Mouse (Mus musculus): Measurements from ENCODE around the gene Pir.

The Pir gene

GRCm38 (mm10) chrX:164269285-164269761 lies at the start of gene Pir:
Gene Pir, plus strand, starts transcription at chrX:164269371.
- DNase-seq (ENCODE audit: low read depth, low spot score), result peak; percentile 51

DNA sequence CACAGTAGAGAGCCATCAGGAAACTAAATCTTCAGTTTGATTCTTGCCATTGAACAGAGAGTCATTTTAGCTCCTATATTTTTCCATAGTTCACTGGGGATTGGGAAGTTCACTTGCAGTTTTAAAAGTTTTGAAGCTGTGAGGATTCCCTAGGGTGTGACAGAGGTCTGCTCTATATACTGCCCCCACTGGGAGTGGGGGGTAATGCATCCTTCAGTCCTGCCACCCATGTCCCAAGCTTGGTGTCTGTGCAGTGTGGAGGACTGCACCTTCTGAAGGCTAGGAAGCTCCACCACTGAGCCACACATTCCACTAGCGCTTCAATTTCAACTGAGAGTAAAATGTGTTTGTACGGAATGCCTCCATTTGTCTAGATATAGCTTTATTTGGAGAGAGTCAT lies 47.2 kb upstream of the Pir start:
- no peak for DNase-seq (ENCODE audit: low read depth, low spot score)

DNA sequence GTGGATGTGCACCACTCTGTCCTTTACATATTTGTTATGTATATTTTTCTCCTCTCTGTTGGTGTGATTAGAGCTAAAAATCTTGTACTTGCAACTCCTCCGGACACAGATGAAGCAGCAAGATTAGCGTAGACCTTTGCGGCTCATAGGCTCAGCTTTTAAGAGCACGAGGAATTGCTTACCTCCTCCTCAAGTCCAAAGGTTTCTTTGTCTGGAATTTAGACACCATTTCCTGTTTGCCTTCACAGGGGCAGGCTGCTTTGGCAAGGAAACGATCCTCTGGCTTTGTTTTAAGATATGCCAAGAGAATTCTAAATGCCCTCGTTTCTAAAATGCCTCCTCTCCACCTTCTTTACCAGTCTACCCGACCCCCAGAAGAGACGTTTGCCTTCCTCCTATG lies 35.8 kb upstream of the Pir start:
- DNase-seq (ENCODE audit: low read depth, low spot score), result no peak

GRCm38 (mm10) chrX:164245714-164246113 lies 23.5 kb upstream of the Pir start:
- DNase-seq (ENCODE audit: low read depth, low spot score), result peak; percentile 13

GRCm38 (mm10) chrX:164246722-164247121 lies 22.4 kb upstream of the Pir start:
- DNase-seq (ENCODE audit: low read depth, low spot score), result peak; percentile 23

DNA sequence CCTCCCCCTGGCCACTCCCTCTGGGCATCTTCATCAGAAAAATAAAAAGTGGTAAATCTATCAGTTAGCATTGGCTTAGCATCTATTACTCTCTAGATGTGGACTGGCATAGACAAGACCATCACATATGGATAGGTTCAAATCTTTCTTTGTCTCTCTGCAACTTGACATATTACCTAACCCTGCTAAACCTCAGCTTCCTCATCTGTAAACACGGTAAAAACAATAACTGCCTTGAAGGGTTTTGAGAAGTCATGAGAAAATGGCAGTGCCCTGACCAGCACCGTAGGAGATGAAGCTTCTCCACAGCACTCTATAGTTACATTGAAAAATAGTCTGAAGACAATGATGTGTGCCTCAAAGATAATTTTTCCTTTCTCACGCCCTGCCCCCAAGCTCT lies 12.6 kb upstream of the Pir start:
- no peak for DNase-seq (ENCODE audit: low read depth, low spot score)

GRCm38 (mm10) chrX:164258057-164258456 lies 11.1 kb upstream of the Pir start, which contains the start of gene Bmx:
Gene Bmx, minus strand, starts transcription at chrX:164258193.
- DNase-seq (ENCODE audit: low read depth, low spot score), result peak; percentile 36

DNA sequence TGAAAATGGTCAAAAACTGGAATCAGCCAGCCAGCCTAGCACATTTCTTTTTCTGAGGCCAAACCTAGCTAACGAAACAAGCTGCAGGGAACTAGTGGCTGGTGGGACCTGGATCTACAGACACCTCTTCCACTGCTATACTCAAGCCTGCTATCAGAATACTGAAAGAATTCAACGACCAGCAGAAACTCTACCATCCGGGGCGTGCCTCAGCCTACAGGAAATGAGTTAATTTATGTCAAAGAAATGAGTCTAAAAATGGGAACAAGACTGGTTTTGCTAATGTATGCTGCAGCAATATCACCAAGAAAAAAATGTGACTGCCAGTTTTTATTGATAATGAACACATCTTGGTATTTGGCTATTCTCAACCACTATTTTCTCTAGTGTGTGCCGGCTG lies 10.5 kb upstream of the Pir start:
- DNase-seq (ENCODE audit: low read depth, low spot score), result no peak

DNA sequence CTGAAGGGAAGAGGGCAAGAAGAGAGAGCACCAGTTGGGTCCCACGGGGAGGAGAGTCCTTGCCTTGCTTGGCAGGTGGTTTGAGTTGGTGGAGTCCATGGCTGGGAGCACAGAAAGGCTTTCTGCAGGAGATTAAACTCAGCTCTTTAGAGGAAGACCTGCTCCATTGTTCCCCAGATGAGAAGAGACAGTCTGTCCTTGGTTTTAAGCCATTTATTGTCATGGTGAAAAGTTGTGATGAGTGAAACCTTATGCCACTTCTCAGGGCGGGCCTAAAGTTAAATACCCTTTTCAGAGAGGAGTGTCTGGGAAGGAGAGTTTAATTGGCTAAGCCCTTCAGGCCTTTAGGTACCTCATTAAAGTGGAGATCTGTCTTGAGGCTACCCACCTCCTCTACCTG lies 6.9 kb upstream of the Pir start:
- no peak for DNase-seq (ENCODE audit: low read depth, low spot score)

DNA sequence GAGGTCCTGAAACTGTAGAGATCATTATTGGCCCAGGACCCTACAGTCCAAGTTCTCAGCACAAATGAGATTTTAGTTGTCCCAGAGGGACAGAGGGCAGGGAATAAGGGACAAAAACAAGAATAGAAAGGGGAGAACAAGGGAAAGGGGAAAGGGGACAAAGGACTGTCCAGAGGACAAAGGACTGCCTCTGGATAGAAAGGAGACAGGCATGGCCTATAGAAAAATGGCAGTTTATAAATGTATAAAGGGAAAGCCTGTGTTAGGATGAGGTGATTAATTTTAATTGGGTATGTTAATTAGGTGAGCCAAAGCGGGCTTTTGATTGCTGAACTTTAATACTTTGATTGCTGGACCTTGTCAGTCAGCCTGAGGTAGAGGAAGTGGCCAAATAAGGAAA lies 4.3 kb upstream of the Pir start:
- DNase-seq (ENCODE audit: low read depth, low spot score), result no peak

DNA sequence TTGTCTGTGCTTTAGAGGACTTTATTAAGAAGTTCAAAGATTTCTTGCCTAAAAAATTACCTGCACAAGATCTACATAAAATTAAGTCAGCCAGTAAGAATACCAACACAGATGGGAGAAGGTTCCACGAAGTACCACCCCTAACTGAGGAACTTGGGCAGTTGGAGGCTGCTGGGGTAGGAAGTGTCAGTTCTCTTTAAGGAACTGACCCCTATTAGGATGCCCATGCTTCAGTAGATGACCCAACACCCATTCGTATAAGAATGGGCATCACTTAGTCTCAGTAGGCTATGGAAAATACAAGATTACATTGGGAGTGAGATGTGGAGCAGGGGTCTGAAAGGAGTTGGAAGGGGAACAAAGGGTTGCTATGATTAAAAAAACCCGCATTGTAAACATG lies 1.4 kb downstream of the Pir start:
- DNase-seq (ENCODE audit: low read depth, low spot score), result no peak

DNA sequence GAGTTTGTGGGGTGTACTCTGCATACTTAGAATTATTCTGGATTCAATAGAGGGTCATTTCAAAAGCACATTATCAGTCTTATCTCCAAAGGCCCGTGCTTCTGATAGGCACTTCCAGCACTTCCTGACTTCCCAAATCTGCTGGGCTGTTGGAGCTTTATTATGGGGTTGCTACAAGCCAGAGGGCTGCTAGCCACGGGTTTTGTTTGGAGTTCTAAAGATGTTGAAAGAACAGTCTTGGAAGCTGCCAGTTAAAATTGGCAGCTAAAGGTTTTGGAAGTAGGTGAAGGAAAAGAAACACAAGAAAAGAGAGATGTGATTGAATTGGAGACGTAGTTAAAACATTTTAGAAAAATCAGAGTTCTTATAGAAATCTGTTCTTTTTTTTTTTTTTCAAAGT lies 6.4 kb downstream of the Pir start:
- no peak for DNase-seq (ENCODE audit: low read depth, low spot score)

GRCm38 (mm10) chrX:164280918-164281647 lies 11.9 kb downstream of the Pir start:
- DNase-seq (ENCODE audit: low read depth, low spot score), result no peak

DNA sequence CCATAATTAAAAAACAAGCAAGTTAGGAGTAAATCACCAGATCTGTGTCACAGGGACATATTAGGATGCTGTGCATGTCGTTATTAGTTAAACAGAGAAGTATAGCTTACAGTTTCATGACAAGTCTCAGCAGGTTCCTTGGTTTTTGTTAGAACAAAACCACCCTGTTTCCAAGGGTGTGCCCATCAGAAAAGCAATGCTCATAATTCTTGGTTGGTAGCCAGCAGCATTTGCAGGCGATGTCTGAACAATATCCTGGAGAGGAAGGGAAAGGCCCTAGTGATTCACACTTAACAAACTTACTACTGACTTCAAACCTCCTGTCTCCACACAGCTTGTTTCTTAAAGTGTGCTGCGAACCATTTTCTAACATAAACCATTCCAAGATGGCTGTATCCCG lies 14.6 kb downstream of the Pir start:
- DNase-seq (ENCODE audit: low read depth, low spot score), result no peak

GRCm38 (mm10) chrX:164287077-164287476 lies 17.9 kb downstream of the Pir start:
- DNase-seq (ENCODE audit: low read depth, low spot score), result peak; percentile 16

GRCm38 (mm10) chrX:164291147-164291546 lies 22.0 kb downstream of the Pir start:
- peak; percentile 47 for DNase-seq (ENCODE audit: low read depth, low spot score)

- DNase-seq (ENCODE audit: low read depth, low spot score), result no peak
Observed at GRCm38 (mm10) chrX:164306250-164306649, 37.1 kb downstream of the Pir start.

- DNase-seq (ENCODE audit: low read depth, low spot score), result no peak
Observed at GRCm38 (mm10) chrX:164313876-164314275, 44.7 kb downstream of the Pir start.

GRCm38 (mm10) chrX:164318554-164318953 lies 49.4 kb downstream of the Pir start:
- no peak for DNase-seq (ENCODE audit: low read depth, low spot score)

DNA sequence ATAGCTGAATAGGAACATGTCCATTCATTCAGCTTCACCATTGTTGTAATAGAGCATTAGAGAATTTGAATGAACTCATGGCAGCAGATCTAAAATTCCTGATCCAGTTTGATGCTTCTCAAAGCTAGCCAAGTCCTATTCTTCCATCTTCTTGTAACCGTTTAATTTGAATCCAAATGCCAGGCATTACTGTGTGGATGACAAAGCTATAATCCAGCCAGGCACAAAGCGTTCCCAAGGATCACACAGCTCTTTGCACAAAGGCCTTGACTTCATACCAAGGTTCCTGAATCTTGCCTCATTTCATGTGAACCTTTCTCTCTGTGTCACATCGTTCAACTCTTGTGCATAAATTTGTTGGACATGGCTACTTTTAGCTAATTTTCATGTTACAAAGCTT lies 50.9 kb downstream of the Pir start:
- no peak for DNase-seq (ENCODE audit: low read depth, low spot score)

DNA sequence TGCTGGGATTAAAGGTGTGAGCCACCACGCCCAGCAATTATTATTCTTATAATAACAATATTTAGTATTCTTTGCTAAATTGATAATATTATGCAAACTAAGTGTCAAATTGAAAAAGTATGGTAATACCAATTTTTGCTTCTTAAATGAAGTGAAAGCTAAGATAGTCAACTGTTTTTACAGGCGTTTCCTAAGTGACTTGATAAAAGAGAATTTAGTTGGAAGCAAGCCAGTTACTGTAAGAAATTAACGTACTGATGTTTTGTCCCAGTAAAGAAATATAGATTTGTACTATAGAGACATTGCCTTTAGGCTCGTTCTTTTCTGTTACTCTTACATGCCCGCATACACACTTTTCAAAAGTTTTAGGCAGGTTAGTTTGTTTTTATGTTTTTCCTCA lies 53.3 kb downstream of the Pir start:
- DNase-seq (ENCODE audit: low read depth, low spot score), result no peak

DNA sequence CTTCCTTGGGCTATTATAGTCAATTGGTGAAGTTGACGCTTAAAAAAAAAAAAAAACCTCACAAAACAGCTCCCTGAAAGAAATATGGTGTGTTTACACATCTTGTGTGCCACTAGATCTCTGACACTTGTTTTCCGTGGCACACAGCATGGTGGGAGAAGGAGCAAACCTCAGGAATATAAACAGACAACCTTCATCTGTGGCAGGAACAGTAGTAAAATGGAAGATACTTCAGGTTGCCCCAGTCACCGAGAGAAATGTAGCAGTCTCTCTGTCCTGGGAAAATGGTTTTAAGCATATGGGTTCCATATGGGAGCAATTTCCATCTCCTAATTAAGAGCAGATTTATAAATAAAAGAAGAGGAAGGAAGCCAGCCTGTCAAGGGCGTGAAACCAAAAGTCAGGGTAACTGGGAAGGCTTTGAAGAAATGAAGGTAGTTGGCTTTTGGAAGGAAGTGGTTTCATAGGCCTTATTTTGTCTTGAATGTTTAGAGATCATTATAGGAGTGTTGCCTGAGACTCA lies 54.3 kb downstream of the Pir start:
- peak; percentile 72 for DNase-seq (ENCODE audit: low read depth, low spot score)

DNA sequence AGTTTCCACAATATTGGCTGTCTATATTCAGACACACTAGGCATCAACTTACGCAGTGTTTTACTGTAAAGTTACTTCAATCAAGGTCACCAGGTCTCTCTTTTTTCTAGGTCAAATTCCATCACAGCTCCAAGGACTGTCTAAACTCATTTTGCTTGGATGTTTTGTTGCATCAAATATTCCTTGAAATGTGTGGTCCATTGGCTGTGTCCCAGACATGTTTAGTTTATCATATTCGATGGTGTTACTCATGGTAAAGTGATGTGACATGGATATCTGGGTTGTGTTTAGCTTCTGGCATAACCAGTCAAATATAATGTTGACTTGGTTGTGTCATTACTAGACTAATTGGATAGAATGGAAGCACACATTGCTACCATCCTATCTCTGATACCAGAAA lies 61.2 kb downstream of the Pir start:
- no peak for DNase-seq (ENCODE audit: low read depth, low spot score)

DNA sequence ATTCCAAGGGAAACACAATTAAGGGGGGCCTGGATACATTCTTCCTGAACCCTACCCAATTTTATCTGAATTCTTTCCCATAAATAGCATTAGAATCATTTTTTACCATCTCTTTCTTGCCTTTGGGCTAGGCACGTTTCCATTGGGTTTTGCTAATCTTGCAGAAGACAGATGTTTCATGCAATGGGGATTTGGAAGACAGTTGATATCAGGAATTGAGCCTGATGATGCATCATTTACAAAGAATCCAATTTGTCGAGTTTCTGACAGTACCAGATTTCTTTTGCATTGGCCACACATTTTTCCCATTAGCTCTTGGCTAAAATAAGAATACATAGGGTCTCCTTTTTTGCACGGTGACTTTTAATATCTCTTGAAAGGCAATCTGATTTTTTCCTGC lies 61.6 kb downstream of the Pir start:
- no peak for DNase-seq (ENCODE audit: low read depth, low spot score)

Measured in forelimb bud, embryonic 11.5 days (tissue).